Mouse (Mus musculus) thymus, postnatal 36 days (tissue): Measurements from ENCODE around the gene Bicd1.
"Not testable (repeated sequence)": the region's sequence is repeated elsewhere in the genome, so short reads cannot be mapped to it uniquely, and the experiment has no call there.

Experiments
- DNase-seq, 2 experiments: peaks; one replicate each; pipeline ENCODE4 v3.0.0; 2022; ENCODE audit warnings: mixed read lengths in 2 of 2

Gene Bicd1

GRCm38 (mm10) chr6:149408833-149409332, at the start of gene Bicd1:
TSS of gene Bicd1 (plus strand) at chr6:149408886.
- peak; percentile 23 to 38 for DNase-seq

DNA sequence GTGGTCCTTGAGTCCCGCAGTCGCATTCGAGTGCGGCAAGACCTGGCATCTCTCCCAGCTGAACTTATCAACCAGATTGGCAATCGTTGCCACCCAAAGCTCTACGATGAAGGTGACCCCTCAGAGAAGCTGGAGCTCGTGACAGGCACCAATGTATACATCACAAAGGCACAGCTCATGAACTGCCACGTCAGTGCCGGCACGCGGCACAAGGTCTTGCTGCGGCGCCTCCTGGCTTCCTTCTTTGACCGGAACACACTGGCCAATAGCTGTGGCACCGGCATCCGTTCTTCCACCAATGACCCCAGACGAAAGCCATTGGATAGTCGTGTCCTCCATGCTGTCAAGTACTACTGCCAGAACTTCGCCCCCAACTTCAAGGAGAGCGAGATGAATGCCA, 46.2 kb upstream of the Bicd1 start:
- DNase-seq: not testable (repeated sequence)

DNA sequence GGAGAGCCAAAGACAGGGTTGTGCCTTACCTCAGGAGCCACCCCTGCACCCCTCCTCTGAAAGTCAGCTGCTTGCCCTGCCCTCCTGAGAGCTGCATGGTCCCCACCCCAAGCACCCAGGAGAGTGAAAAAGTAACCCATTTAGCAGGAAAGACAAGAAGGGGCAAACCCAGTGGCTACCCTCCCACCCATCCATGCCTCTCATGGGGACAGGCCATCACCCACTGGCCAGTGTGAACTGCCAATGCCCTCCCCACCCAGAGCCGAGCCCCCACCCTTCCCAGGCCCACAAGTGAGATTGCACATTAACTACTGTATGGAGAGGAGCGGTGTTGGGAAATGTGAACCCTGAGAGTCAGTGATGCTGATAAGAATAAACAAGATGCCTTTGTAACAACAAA, 42.7 kb upstream of the Bicd1 start:
- DNase-seq: not testable (repeated sequence)

DNA sequence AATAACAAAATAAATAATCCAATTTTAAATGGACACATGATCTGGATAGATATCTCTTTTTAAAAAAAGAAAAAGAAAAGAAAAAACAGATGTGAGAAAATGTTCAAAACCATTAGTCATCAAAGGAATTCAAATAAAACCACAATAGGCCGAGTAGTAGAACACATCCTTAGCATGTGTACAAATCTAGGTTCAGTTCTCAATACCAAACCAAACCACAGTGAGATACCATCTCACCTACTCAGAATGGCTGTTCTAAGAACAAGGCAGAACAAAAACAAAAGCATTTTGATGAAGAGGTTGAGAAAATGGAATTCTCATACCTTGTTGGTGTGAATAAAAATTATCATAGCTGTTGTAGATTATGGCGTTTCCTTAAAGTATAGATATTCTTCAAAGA, 42.3 kb upstream of the Bicd1 start:
- no peak for DNase-seq

DNA sequence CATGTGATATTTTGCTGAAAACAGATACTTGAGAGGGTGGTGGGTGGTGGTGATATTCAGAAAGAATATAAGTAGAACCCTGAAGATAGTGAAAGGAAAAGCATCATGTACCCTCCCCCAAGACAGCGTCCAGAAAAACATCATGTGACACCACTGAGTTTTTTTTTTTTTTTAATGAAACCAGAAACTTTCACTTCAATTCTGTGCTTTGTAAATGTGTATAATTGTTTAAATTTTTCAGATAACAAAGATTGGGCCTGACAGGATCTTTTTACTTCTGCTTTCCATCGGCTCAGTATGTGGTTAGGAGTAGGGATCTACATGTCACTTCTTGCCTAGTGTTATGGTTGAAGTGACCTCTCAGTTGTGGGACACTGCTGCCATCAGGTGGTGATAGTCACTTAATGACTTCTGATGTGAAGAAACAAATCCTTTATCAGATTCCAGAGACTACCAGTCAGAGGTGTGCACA, 33.7 kb upstream of the Bicd1 start:
- DNase-seq: peak; percentile 57 to 64

DNA sequence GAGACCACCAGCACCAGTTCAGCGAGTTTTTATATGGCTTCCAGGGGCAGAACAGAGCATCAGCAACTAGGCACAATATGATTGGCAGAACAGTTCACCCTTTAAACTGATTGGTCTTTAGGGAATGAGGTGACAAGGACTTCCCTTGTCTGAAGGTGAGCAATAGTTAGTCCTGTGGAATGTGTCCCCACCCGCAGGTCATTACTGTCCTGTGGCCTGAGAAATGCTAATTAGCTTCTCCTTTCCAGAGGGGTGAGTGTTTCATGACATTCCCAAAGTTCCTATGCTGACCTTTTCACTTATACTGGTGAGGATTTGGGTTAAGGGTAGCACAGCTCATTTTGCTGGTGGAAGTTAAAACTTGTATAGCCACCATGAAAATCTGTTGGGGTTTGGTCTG, 25.2 kb upstream of the Bicd1 start:
- no peak for DNase-seq

- DNase-seq: no peak
These were observed 22.3 kb upstream of the Bicd1 start for GRCm38 (mm10) chr6:149386389-149386788.

DNA sequence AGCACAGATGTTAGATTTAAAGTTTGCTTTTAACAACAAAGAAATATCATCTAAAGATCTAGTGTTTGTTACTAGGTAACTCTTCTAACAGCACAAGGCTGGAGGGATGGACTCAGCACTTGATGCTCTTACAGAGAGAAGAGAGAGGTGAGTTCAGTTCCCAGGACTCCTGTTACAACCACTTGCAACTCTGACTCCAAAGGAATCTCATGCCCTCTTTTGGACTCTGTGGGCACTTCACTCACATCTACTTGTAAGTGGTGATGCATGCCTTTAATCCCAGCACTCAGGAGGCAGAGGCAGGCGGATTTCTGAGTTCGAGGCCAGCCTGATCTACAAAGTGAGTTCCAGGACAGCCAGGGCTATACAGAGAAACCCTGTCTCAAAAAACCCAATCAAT, 19.1 kb upstream of the Bicd1 start:
- not testable (repeated sequence) for DNase-seq

GRCm38 (mm10) chr6:149399396-149399795, 9.3 kb upstream of the Bicd1 start:
- DNase-seq: no peak

DNA sequence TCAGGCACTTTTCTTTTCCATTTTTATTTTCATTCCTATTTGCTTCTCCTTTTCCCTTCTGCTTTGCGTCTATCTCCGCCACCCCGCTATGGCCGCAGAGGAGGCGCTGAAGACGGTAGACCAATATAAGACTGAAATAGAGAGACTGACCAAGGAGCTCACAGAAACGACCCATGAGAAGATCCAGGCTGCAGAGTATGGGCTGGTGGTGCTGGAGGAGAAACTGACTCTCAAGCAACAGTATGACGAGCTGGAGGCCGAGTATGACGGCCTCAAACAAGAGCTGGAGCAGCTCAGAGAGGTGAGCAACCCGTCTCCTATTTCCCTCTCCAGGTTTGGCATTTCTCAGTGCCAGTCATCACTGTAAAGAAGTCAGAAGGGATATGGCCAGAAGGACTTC, 655 bp downstream of the Bicd1 start:
- no peak for DNase-seq

DNA sequence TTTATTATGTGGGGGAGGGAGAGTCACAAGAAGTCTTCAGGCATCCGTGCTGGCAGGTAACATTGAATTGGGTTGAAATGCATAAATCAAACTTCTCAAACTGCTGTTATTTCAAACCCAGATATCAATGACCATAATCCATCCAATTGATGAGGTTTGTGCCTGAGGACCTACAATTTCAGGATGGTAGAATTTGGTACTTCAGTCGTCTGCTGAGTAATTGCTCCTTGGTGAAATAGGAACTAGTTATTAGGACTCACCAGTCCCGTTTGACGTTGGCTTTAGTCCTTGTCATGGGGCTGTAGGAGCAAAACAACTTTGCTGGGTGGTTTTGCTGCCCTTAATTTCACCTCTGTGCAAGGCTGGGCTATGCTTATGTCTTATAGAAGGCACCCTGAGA, 1.2 kb downstream of the Bicd1 start:
- DNase-seq: no peak

GRCm38 (mm10) chr6:149413256-149413655, 4.6 kb downstream of the Bicd1 start:
- DNase-seq: no peak

- DNase-seq: no peak
These were observed 16.1 kb downstream of the Bicd1 start for GRCm38 (mm10) chr6:149424748-149425147.

DNA sequence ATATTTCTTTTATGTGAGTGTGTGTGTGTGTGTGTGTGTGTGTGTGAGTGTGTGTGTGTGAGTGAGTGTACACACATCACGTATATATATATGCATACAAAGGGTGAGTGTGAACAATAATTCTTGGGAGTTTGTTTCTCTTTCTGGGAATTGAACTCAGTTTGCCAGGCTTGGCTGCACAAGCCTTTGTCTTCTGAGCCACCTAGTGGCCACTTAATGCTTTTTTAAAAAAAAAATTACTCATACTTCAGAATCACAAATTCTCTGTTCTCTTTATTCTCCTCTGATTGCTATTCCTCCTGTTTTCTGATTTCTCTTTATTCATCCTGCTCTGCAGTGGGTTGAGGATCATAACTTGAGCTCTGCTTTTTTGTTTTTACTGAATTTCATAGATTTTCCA, 30.5 kb downstream of the Bicd1 start:
- DNase-seq: no peak

- DNase-seq: no peak
These were observed 34.2 kb downstream of the Bicd1 start for GRCm38 (mm10) chr6:149442884-149443283.

GRCm38 (mm10) chr6:149445854-149446253, 37.2 kb downstream of the Bicd1 start:
- DNase-seq: no peak

DNA sequence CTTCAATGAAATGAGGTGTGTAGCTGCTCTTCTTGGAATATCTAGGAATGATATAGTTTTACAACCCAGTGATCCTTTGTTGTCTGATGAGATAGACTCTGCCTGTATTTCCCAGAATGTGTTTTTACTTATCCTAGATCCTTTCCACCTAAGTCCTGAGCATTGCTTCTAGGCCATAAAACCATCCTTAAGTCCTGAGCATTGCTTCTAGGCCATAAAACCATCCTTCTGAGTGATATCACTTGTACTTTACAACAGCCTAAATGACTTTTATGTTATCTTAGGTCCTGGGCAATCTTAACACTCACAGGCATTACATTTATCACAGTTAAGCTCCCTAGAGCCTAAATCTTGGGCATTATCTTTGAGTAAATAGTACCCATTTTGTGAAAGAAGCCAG, 48.6 kb downstream of the Bicd1 start:
- DNase-seq: no peak

DNA sequence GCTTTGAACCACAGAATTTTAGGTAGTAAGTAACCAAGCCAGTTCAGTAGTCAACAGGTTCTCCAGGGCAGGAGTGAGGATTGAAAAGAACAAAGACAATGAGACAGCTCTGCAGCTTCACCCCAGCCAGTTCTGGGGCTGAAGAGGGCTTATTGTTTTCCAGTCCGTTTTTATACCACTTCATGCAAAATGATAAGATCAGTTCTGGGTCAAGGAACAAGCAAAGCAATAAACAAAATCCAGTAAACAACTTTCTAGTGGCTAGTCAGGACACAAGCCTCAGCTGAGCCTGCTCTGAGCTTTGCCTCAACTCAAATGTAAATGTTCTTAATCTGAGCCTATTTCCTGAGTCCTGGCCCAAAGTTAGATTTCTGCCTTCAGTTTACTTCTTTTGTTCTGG, 52.3 kb downstream of the Bicd1 start:
- no peak for DNase-seq

GRCm38 (mm10) chr6:149471477-149471876, 62.8 kb downstream of the Bicd1 start:
- no peak for DNase-seq

DNA sequence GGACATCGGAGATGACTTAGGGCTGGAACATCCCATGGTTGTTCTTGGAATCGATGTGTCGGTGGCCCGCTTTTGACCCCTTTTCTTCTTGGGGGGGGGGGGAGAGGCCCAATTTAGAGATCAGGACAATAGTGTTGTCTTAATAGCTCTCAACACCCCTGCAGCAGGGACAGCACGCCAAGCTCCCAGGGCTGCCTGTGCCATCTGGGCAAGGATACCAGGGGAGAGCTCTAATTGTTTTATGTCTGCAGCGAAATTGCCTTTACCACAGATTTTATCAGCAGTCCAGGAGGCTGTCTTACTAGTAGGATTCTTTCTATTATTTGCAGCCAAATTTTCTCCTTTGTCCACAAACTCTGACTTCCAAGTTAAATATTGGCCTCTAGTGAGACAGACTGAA, 63.8 kb downstream of the Bicd1 start:
- not testable (repeated sequence) for DNase-seq

GRCm38 (mm10) chr6:149481868-149482267, 73.2 kb downstream of the Bicd1 start:
- DNase-seq: not testable (repeated sequence)

DNA sequence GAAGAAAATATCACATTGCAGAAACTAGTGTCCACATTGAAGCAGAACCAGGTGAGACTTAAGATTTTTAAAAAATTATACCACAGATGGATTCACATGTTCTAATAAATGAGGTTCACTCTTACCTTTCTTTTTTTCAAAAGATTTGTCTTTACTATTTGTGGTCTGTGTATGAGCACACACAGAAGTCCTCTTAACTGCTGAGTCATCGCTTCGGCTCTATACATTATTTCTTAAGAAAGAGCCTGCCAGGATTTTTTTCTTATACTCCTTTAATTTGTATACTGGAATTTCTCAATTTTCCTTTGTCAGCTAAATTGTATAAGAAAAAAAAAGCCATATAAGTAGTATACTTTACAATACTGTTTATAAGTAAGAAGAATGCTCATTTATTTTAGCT, 86.0 kb downstream of the Bicd1 start:
- no peak for DNase-seq

- DNase-seq: no peak
These were observed 87.2 kb downstream of the Bicd1 start for GRCm38 (mm10) chr6:149495925-149496324.

- peak; percentile 8 to 13 for DNase-seq
These were observed 157.2 kb downstream of the Bicd1 start for GRCm38 (mm10) chr6:149565720-149566498.

- DNase-seq: no peak
These were observed 158.5 kb downstream of the Bicd1 start for GRCm38 (mm10) chr6:149567219-149567618.
